ENCODE assay signal across 21 mouse cellular contexts in the genomic region with DNA sequence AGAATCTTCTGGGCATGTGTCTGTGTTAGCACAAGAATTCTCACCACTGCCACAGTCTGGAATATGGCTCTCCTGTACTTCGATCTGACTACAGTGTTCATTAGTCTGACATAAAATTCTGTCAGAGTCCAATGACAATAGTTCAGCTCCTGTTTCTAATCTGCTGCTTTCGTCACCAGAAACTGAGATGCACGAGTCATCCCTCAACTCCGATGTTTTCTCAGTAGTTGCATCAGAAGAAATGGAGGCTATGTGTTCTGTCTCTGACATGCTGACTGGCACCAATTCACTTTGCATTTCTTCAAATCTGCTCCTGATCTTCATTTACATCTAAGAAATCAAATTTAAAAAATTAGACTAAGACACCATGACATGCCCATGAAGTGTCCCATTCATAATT. TPM values are rescaled to one million over a fixed set of nuclear protein-coding genes. Genes with fewer than 3 reads are reported as not detected.
"Had no signal": no experiment of that assay in that cellular context is flagged by ENCODE, and none has a peak within 500 bp of the region (broad histone marks: within the 10 kb centered on the region; RNA-seq: fewer than 3 reads in every experiment).

No protein-coding gene starts in this region.

- DNase-seq: kidney, adult 18-20 months; kidney, postnatal 10 days; kidney, postnatal 36 days; layer of hippocampus, postnatal 36 days; left cerebral cortex, postnatal 4 days; liver, postnatal 0 days; lung, embryonic 14.5 days; midbrain, embryonic 14.5 days; right cerebral cortex, adult 18-20 months; right cerebral cortex, postnatal 14 days; spleen, adult 18-20 months; thymus, postnatal 36 days had no signal

- ATAC-seq: liver, postnatal 0 days; lung, postnatal 0 days had no signal

- H3K9me3 ChIP-seq: limb, embryonic 12.5 days; limb, embryonic 15.5 days; neural tube, embryonic 12.5 days; neural tube, embryonic 15.5 days had no signal

- H3K9ac ChIP-seq: limb, embryonic 12.5 days; limb, embryonic 15.5 days; liver, embryonic 14.5 days; liver, postnatal 0 days; lung, embryonic 14.5 days; neural tube, embryonic 12.5 days; neural tube, embryonic 15.5 days had no signal

- H3K27ac ChIP-seq: limb, embryonic 15.5 days; liver, embryonic 14.5 days; neural tube, embryonic 12.5 days; neural tube, embryonic 15.5 days had no signal

- H3K4me3 ChIP-seq: limb, embryonic 12.5 days; limb, embryonic 15.5 days; neural tube, embryonic 12.5 days; neural tube, embryonic 15.5 days had no signal

- H3K27me3 ChIP-seq: limb, embryonic 12.5 days; limb, embryonic 15.5 days; neural tube, embryonic 12.5 days; neural tube, embryonic 15.5 days had no signal

- H3K4me2 ChIP-seq: limb, embryonic 12.5 days; limb, embryonic 15.5 days; liver, embryonic 11.5 days; lung, embryonic 14.5 days; midbrain, embryonic 11.5 days; neural tube, embryonic 12.5 days; neural tube, embryonic 15.5 days had no signal

RNA-seq across cellular contexts. Expression of a gene that starts 12.6 kb away (rescaled TPM):
- total RNA-seq: megakaryocyte-erythroid progenitor cell, adult 5-6 weeks had no signal
- polyA plus RNA-seq: liver, postnatal 0 days; lung, postnatal 0 days had no signal
